Mouse (Mus musculus): ENCODE results near the gene Lsm14a.

DNA sequence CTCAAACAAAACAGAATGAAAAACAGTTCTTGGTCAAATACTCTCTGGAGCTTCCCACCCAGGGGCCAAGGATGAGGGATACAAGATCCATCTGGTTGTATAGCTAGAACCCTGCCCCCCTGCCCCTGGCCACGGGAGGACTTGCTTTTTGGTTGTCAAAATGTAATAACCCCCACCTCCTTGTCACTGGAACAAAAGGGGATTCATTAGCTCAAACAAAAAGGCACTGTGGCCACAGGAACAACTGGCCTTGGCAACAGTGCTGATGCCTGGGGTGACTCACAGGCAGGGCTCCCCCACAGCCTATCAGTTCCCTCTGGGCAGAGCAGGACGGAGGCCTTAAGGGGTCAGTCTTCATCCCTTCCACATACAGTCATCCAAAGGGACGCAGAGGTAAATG, 73.2 kb downstream of the Lsm14a start:
- no peak for TF ChIP-seq USF1 (IDR thresholded peaks at IDR 0.05; ENCODE audit: low read depth)
- no peak for TF ChIP-seq E2F4 (IDR thresholded peaks at IDR 0.05; ENCODE audit: insufficient read depth)
- TF ChIP-seq POLR2AphosphoS2 (IDR thresholded peaks at IDR 0.05; ENCODE audit: insufficient read length, low read depth), result no peak
- TF ChIP-seq POLR2A (IDR thresholded peaks at IDR 0.05; ENCODE audit: insufficient read length, low read depth), result no peak

Data from myocyte (in vitro differentiated cells).